Mouse (Mus musculus) midbrain, embryonic 14.5 days (tissue): ENCODE measurements around the gene Sdhaf3. TPM values are rescaled to one million over a fixed set of nuclear protein-coding genes. Genes with fewer than 3 reads are reported as not detected.

Experiments used
- ATAC-seq: fragments of 200-750 bp; cut with Nextera tagmentation; 2 replicates; pipeline ENCODE4 v1.8.0; 2017; ENCODE audit warnings: moderate number of reproducible peaks, moderate library complexity; ENCODE audit not compliant: low FRiP score, low TSS enrichment
- DNase-seq: peaks from one replicate; pipeline ENCODE4 v3.0.0-alpha.2; 2015
- H3K27ac ChIP-seq: fragments of 300-500 bp; sonication (generic); replicated peaks from 2 replicates; pipeline ENCODE4 v1.5.1; 2014; ENCODE audit warnings: mild to moderate bottlenecking, low read depth, low read length, moderate library complexity
- H3K27me3 ChIP-seq: fragments of 300-500 bp; sonication (generic); 2 replicates; pipeline ENCODE4 v1.6.1; 2014; ENCODE audit warnings: low read length, control low read depth, mixed read lengths; ENCODE audit not compliant: control insufficient read depth, insufficient read depth
- H3K36me3 ChIP-seq: fragments of 300-500 bp; sonication (generic); 2 replicates; pipeline ENCODE4 v1.6.1; 2014; ENCODE audit warnings: low read length, control low read depth; ENCODE audit not compliant: control insufficient read depth, insufficient read depth
- H3K4me1 ChIP-seq: fragments of 300-500 bp; sonication (generic); 2 replicates; pipeline ENCODE4 v1.6.1; 2014; ENCODE audit warnings: mild to moderate bottlenecking, antibody characterized with exemption, low read length, control low read depth; ENCODE audit not compliant: control insufficient read depth, insufficient read depth
- H3K4me2 ChIP-seq: fragments of 300-500 bp; sonication (generic); 2 replicates; pipeline ENCODE4 v1.6.1; 2014; ENCODE audit warnings: mild to moderate bottlenecking, low read length, moderate library complexity
- H3K4me3 ChIP-seq: fragments of 300-500 bp; sonication (generic); replicated peaks from 2 replicates; pipeline ENCODE4 v1.5.1; 2014; ENCODE audit warnings: low read depth, low read length
- H3K9ac ChIP-seq: fragments of 300-500 bp; sonication (generic); replicated peaks from 2 replicates; pipeline ENCODE4 v1.6.1; 2014; ENCODE audit warnings: mild to moderate bottlenecking, low read length, moderate library complexity
- H3K9me3 ChIP-seq: fragments of 300-500 bp; sonication (generic); 2 replicates; pipeline ENCODE4 v1.6.1; 2016; ENCODE audit warnings: low read length, control low read depth, mixed read lengths; ENCODE audit not compliant: control insufficient read depth
- WGBS: fragments of 180-500 bp; shearing (Covaris S2); extraction: QIAGEN DNeasy Blood & Tissue Kit; methylation state at CpG from one replicate; pipeline ENCODE4 v1.1.7; 2014; 5-methylcytosine and 5-hydroxymethylcytosine counted together
- polyA plus RNA-seq: library from polyadenylated mRNA; unstranded; fragments of >200 nt; fragmentation: Nextera tagmentation; extraction: Ambion mirVana; gene quantifications from 2 replicates; pipeline ENCODE4 v1.2.1, GENCODE M21; 2014

Gene Sdhaf3
- polyA plus RNA-seq, 1 experiment from 2014 or later, result 7.3 TPM

- Histone ChIP-seq H3K4me3 (no peak overlapping the region), H3K4me2 (no peak overlapping the region), H3K9me3 (no peaks in the 10 kb centered on the region), H3K27ac (no peak overlapping the region), H3K36me3 (no peaks in the 10 kb centered on the region), H3K4me1 (0 out of 2 replicates have a peak, but pooled peaks cover 2% of the 10 kb centered on the region), H3K27me3 (no peaks in the 10 kb centered on the region), H3K9ac (no peak overlapping the region)
- no peak for ATAC-seq
- no peak for DNase-seq
- WGBS, result 94% methylated on average over 4 of the region's 4 CpGs
These were observed 127.9 kb downstream of the Sdhaf3 start for GRCm38 (mm10) chr6:7083661-7084060.

- H3K4me2 ChIP-seq, result no peak overlapping the region
- H3K9me3 ChIP-seq, result no peaks in the 10 kb centered on the region
- no peak overlapping the region for H3K4me3 ChIP-seq
- H3K27ac ChIP-seq, result no peak overlapping the region
- H3K27me3 ChIP-seq, result no peaks in the 10 kb centered on the region
- DNase-seq (no peak), ATAC-seq (no peak)
- no peaks in the 10 kb centered on the region for H3K36me3 ChIP-seq
- 0 out of 2 replicates have a peak, but pooled peaks cover 2% of the 10 kb centered on the region for H3K4me1 ChIP-seq
- WGBS, result 81% methylated on average over 2 of the region's 2 CpGs
- H3K9ac ChIP-seq, result no peak overlapping the region
These were observed 128.6 kb downstream of the Sdhaf3 start for GRCm38 (mm10) chr6:7084370-7084769.

- DNase-seq (no peak), ATAC-seq (no peak)
- H3K4me2 ChIP-seq, result no peak overlapping the region
- H3K36me3 ChIP-seq, result no peaks in the 10 kb centered on the region
- H3K4me3 ChIP-seq, result no peak overlapping the region
- H3K27ac ChIP-seq, result no peak overlapping the region
- H3K9me3 ChIP-seq, result no peaks in the 10 kb centered on the region
- no peaks in the 10 kb centered on the region for H3K27me3 ChIP-seq
- 0 out of 2 replicates have a peak, but pooled peaks cover 2% of the 10 kb centered on the region for H3K4me1 ChIP-seq
- H3K9ac ChIP-seq, result no peak overlapping the region
- 81% methylated on average over 2 of the region's 2 CpGs for WGBS
These were observed 129.7 kb downstream of the Sdhaf3 start for GRCm38 (mm10) chr6:7085506-7085905.

- Histone ChIP-seq H3K36me3 (no peaks in the 10 kb centered on the region), H3K27me3 (no peaks in the 10 kb centered on the region), H3K9me3 (no peaks in the 10 kb centered on the region), H3K27ac (no peak overlapping the region), H3K4me3 (no peak overlapping the region), H3K9ac (no peak overlapping the region), H3K4me1 (no peaks in the 10 kb centered on the region), H3K4me2 (no peak overlapping the region)
- 83% methylated on average over 1 of the region's 1 CpGs for WGBS
- no peak for ATAC-seq
- DNase-seq, result no peak
These were observed 136.3 kb downstream of the Sdhaf3 start for GRCm38 (mm10) chr6:7092094-7092493.

Other genes starting within 250 kb of the Sdhaf3 start
- gene Dlx6, start 92.7 kb upstream of the Sdhaf3 start, polyA plus RNA-seq, result not detected in 2 replicates
- 0.26 and 0.82 TPM in 2 replicates for gene Dlx5, start 73.9 kb upstream of the Sdhaf3 start, polyA plus RNA-seq